Mouse (Mus musculus): ENCODE measurements around the gene Slc7a15.

DNA sequence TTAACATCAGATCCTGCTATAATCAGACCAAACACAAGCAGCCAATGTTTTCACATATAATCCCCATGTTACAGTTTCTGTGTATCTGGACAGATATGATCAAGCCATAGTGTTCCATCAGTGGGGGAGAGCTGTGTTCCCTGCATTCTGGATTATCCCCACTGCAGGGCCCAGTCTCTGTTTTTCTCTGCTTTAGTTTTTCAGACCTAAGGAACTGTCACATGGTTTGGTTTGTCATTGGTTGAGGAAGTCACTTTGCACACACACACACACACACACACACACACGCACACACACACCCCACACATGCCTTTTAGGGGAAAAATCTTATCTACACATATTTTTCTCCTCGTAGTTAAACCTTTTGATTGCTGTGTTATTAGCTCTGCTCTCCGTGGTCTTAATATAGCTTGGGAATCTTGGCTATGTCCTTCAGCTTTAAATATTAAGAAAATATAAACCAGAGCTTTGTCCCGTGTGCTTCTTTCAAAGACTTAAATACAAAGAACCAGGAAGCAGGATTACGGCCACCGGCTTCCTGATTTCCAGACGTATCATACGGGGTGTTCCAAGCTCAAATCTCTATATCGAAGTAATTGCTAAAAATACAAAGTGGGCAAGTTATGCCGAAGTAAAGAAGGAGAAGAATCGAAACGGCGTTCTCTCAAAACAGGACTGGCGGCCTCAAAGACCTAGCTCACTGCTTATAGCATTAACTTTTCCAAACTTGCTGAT is 97.1 kb downstream of the Slc7a15 start:
- TF ChIP-seq CTCF (IDR thresholded peaks at IDR 0.05; ENCODE audit: borderline replicate concordance, control insufficient read depth, extremely low read depth, insufficient read depth, low read length, poor library complexity), result no peak
- TF ChIP-seq POLR2A (IDR thresholded peaks at IDR 0.05; ENCODE audit: control insufficient read depth, extremely low read depth, insufficient read depth, low read length, poor library complexity), result no peak

Measured in thymus, adult 2 months (tissue).